Mouse (Mus musculus) mouse embryonic stem cell (cell line): ENCODE data around the gene Itgb3.

Experiments used
- in situ Hi-C, 2 experiments: fragments of 300-500 bp; cut with MboI; formaldehyde crosslinking; loops; 1 replicate in 1 of 2; 3 replicates in 1 of 2; pipeline ENCODE4 v1.14.3; 2019 to 2020; ENCODE audit warnings: low sequenced_read_pairs in 2 of 2, low pct_unique_long_range_greater_than_20kb in 1 of 2, mixed read lengths in 1 of 2; ENCODE audit not compliant: unreplicated experiment in 1 of 2

The Itgb3 gene

DNA sequence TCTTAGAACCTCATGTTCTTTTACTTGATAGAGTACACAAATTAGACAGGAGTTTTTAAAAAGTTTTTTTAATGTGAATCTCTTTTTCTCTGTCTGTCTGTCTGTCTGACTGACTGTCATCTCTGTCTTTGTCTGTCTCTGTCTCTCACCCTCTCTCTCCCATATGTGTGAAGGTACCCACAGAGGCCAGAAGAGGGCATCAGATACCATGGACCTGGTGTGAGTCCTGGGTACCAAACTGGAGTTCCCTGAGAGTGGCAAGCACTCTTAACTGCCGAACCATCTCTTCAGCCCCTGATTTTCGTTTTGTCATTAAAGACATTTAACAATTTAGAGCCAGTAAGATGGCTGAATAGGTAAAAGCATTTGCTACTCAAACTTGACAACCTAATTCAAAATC, 99.3 kb downstream of the Itgb3 start:
- in situ Hi-C loops, result no loop called here
